Mouse (Mus musculus): ENCODE measurements at regions not wholly inside any gene's neighbourhood (a gene's known extent, or its start where the extent isn't known, plus 50 kb on each side); places are given as distances from the start of the nearest gene placed in this dataset.
"Not testable (repeated sequence)": the region's sequence is repeated elsewhere in the genome, so short reads cannot be mapped to it uniquely, and the experiment has no call there.

- H3K9ac ChIP-seq (ENCODE audit: insufficient read depth, low read depth), result no peak overlapping the region
- no peaks in the 10 kb centered on the region for H3K27me3 ChIP-seq (replicated peaks)
- H3K36me3 ChIP-seq (replicated peaks in 1 of 2; ENCODE audit: control insufficient read depth in 1 of 2, insufficient read depth in 1 of 2, low read length in 1 of 2), result no peaks in the 10 kb centered on the region
- TF ChIP-seq CHD1 (IDR thresholded peaks at IDR 0.05; ENCODE audit: low read depth, low read length) (no peak), MAZ (IDR thresholded peaks at IDR 0.05; ENCODE audit: low read depth, low read length) (no peak), MAFK (IDR thresholded peaks at IDR 0.05; ENCODE audit: insufficient replicate concordance, low read length) (no peak), CTCF (conservative IDR thresholded peaks at IDR 0.05 in 1 of 2, IDR thresholded peaks at IDR 0.05 in 1 of 2; ENCODE audit: low read depth in 2 of 2, low read length in 2 of 2) (no peak), PAX5 (IDR thresholded peaks at IDR 0.05; ENCODE audit: low read length) (no peak), USF1 (IDR thresholded peaks at IDR 0.05; ENCODE audit: low read depth, low read length) (no peak), JUND (conservative IDR thresholded peaks at IDR 0.05; ENCODE audit: low read depth, low read length) (no peak), KAT2A (IDR thresholded peaks at IDR 0.05; ENCODE audit: insufficient replicate concordance, low read length) (no peak), MAX (IDR thresholded peaks at IDR 0.05; ENCODE audit: low read length) (no peak)
- in situ Hi-C loops (cut with MboI; ENCODE audit: low pct_ligation_motif_present, low pct_unique_long_range_greater_than_20kb, low sequenced_read_pairs), result no loop called here
- no peak overlapping the region for H3K4me2 ChIP-seq (ENCODE audit: insufficient read depth, low read depth, poor library complexity, severe bottlenecking)
- no peak overlapping the region for H3K4me3 ChIP-seq (replicated peaks in 1 of 3; ENCODE audit: low read depth in 2 of 3, low read length in 2 of 3, poor library complexity in 1 of 3)
- DNase-seq (ENCODE audit: extremely low read depth), result no peak
- H3K79me2 ChIP-seq (replicated peaks; ENCODE audit: control insufficient read depth, extremely low read depth, insufficient read depth, poor library complexity, severe bottlenecking), result no peaks in the 10 kb centered on the region
- H3K4me1 ChIP-seq (ENCODE audit: control insufficient read depth in 1 of 2, insufficient read depth in 2 of 2), result no peaks in the 10 kb centered on the region
- H3K27ac ChIP-seq (ENCODE audit: insufficient read depth, low read depth), result no peak overlapping the region
- H3K9me3 ChIP-seq (replicated peaks; ENCODE audit: low read length), result peaks cover 88% of the 10 kb centered on the region
- dilution Hi-C loops (cut with MboI; ENCODE audit: extremely low pct_ligation_motif_present, extremely low pct_unique_long_range_greater_than_20kb, low sequenced_read_pairs), result no loop called here
These were observed 369.6 kb downstream of the Dok5 start for GRCm38 (mm10) chr2:171101180-171101579.

DNA sequence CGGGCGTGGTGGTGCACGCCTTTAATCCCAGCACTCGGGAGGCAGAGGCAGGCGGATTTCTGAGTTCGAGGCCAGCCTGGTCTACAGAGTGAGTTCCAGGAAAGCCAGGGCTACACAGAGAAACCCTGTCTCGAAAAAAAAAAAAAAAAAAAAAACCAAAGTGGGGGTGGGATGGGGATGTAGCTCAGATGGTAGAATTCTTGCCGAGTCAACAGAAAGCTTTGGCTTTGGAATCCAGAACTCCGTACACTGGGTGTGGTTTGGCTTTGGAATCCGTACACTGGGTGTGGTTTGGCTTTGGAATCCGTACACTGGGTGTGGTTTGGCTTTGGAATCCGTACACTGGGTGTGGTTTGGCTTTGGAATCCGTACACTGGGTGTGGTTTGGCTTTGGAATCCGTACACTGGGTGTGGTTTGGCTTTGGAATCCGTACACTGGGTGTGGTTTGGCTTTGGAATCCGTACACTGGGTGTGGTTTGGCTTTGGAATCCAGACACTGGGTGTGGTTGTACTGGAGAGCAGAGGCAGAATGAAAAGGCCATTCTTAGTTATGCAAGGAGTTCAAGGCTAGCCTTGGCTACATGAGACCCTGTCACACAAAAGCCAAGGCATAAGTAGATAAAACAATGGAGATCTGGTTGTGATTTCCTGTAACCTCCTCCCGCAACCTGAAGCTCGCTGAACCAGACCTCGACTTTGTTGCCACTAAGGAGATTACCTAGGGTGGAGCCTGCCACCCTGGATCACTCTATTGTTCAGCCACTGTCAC lies 388.6 kb downstream of the Dok5 start:
- H3K79me2 ChIP-seq (replicated peaks; ENCODE audit: control insufficient read depth, extremely low read depth, insufficient read depth, poor library complexity, severe bottlenecking); H3K27me3 ChIP-seq (replicated peaks); in situ Hi-C loops (cut with MboI; ENCODE audit: low pct_ligation_motif_present, low pct_unique_long_range_greater_than_20kb, low sequenced_read_pairs); H3K9ac ChIP-seq (ENCODE audit: insufficient read depth, low read depth); H3K36me3 ChIP-seq (replicated peaks in 1 of 2; ENCODE audit: control insufficient read depth in 1 of 2, insufficient read depth in 1 of 2, low read length in 1 of 2); H3K27ac ChIP-seq (ENCODE audit: insufficient read depth, low read depth); H3K4me2 ChIP-seq (ENCODE audit: insufficient read depth, low read depth, poor library complexity, severe bottlenecking); DNase-seq (ENCODE audit: extremely low read depth); H3K4me1 ChIP-seq (ENCODE audit: control insufficient read depth in 1 of 2, insufficient read depth in 2 of 2); dilution Hi-C loops (cut with MboI; ENCODE audit: extremely low pct_ligation_motif_present, extremely low pct_unique_long_range_greater_than_20kb, low sequenced_read_pairs); H3K4me3 ChIP-seq (replicated peaks in 1 of 3; ENCODE audit: low read depth in 2 of 3, low read length in 2 of 3, poor library complexity in 1 of 3): not testable (repeated sequence)
- peaks cover 76% of the 10 kb centered on the region for H3K9me3 ChIP-seq (replicated peaks; ENCODE audit: low read length)

GRCm38 (mm10) chr2:171134794-171135193 lies 403.2 kb downstream of the Dok5 start:
- peaks cover 62% of the 10 kb centered on the region for H3K9me3 ChIP-seq (replicated peaks; ENCODE audit: low read length)
- DNase-seq (ENCODE audit: extremely low read depth), result no peak
- no peak for TF ChIP-seq RAD21 (IDR thresholded peaks at IDR 0.05; ENCODE audit: low read depth, low read length)
- no peak for TF ChIP-seq CHD2 (IDR thresholded peaks at IDR 0.05; ENCODE audit: low read length)
- dilution Hi-C loops (cut with MboI; ENCODE audit: extremely low pct_ligation_motif_present, extremely low pct_unique_long_range_greater_than_20kb, low sequenced_read_pairs) (no loop called here), in situ Hi-C loops (cut with MboI; ENCODE audit: low pct_ligation_motif_present, low pct_unique_long_range_greater_than_20kb, low sequenced_read_pairs) (no loop called here)
- no peaks in the 10 kb centered on the region for H3K36me3 ChIP-seq (replicated peaks in 1 of 2; ENCODE audit: control insufficient read depth in 1 of 2, insufficient read depth in 1 of 2, low read length in 1 of 2)
- H3K4me1 ChIP-seq (ENCODE audit: control insufficient read depth in 1 of 2, insufficient read depth in 2 of 2), result no peaks in the 10 kb centered on the region
- no peak overlapping the region for H3K4me2 ChIP-seq (ENCODE audit: insufficient read depth, low read depth, poor library complexity, severe bottlenecking)
- H3K4me3 ChIP-seq (replicated peaks in 1 of 3; ENCODE audit: low read depth in 2 of 3, low read length in 2 of 3, poor library complexity in 1 of 3), result no peak overlapping the region
- no peaks in the 10 kb centered on the region for H3K27me3 ChIP-seq (replicated peaks)
- H3K9ac ChIP-seq (ENCODE audit: insufficient read depth, low read depth), result no peak overlapping the region
- H3K27ac ChIP-seq (ENCODE audit: insufficient read depth, low read depth), result no peak overlapping the region
- H3K79me2 ChIP-seq (replicated peaks; ENCODE audit: control insufficient read depth, extremely low read depth, insufficient read depth, poor library complexity, severe bottlenecking), result no peaks in the 10 kb centered on the region
